Mouse (Mus musculus): ENCODE measurements around the gene Cdc20b. TPM values are rescaled to one million over a fixed set of nuclear protein-coding genes. Genes with fewer than 3 reads are reported as not detected.

The Cdc20b gene
- polyA plus RNA-seq, 1 experiment from 2014 or later = not detected

DNA sequence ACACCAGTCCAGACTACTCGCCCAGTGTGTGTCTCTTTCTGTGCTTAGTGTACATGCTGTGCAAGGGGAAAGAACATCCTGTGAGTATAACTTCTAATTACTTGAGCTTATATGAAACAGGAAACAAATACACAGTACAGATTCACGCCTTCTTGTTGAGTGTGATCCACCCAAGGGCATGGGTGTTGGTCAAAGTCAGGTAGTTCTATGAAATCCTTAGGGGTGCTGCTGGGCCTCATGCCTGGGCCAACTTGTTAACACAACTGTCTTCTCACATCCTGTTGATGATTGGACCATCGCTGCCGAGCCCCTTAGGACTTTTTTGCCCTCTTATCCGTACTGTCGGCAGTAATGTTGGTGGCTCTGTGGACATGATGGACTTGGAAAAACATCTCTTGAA is 26.8 kb downstream of the Cdc20b start:
- H3K4me1 ChIP-seq = no peaks in the 10 kb centered on the region
- H3K27me3 ChIP-seq = no peaks in the 10 kb centered on the region
- H3K27ac ChIP-seq = no peak overlapping the region
- 86% methylated on average over 6 of the region's 6 CpGs for WGBS
- ATAC-seq (ENCODE audit: insufficient number of reproducible peaks, low FRiP score, low TSS enrichment, low read depth) = no peak
- H3K9me3 ChIP-seq = no peaks in the 10 kb centered on the region
- no peak overlapping the region for H3K4me3 ChIP-seq
- H3K36me3 ChIP-seq = no peaks in the 10 kb centered on the region
- no peak overlapping the region for H3K9ac ChIP-seq
- no peak overlapping the region for H3K4me2 ChIP-seq

DNA sequence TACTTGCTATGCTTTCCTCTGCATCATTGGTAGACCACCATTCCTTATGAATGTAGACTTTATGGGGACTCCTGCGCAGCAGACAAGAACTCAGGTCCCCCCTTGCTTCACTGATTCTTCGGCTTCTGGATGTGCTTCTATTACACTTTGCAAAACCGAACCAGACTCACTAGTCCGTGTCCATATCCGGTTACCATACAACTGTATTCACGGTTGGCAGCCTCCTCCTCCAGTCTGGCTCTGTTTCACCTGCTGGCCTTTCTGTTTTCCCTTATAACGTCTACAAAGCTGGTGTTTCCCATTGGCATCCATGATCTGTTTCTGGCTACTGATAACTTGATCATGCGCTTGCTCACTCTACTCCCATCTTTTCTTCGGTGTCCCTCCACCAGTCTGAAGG is 29.6 kb downstream of the Cdc20b start:
- WGBS = 87% methylated on average over 9 of the region's 9 CpGs
- Histone ChIP-seq H3K4me3 (no peak overlapping the region), H3K9ac (no peak overlapping the region), H3K27ac (no peak overlapping the region), H3K4me2 (no peak overlapping the region), H3K36me3 (no peaks in the 10 kb centered on the region), H3K4me1 (no peaks in the 10 kb centered on the region), H3K9me3 (no peaks in the 10 kb centered on the region), H3K27me3 (no peaks in the 10 kb centered on the region)
- ATAC-seq (ENCODE audit: insufficient number of reproducible peaks, low FRiP score, low TSS enrichment, low read depth) = no peak

DNA sequence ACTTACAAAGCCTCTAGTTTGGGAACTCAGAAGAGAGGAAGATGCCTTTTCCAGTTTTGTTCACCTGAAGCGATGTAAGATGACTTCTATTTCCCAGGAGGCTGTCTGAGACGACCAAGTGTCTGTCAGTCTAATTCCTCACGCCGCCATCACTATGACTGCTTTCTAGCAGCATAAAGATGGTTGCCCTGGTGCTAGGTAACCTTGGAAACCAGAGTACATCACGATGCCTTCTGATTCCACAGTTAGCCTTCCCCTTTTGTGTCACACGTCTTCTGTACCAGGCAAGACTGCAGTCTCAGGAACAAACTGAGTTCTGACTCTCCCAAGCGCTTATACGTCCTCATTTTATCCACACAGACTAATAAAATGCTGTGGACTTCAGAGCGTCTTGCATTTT is 44.1 kb downstream of the Cdc20b start:
- Histone ChIP-seq H3K4me2 (no peak overlapping the region), H3K27ac (no peak overlapping the region), H3K4me3 (no peak overlapping the region), H3K9ac (no peak overlapping the region), H3K4me1 (no peaks in the 10 kb centered on the region), H3K9me3 (no peaks in the 10 kb centered on the region), H3K36me3 (no peaks in the 10 kb centered on the region), H3K27me3 (no peaks in the 10 kb centered on the region)
- WGBS = 82% methylated on average over 9 of the region's 9 CpGs
- ATAC-seq (ENCODE audit: insufficient number of reproducible peaks, low FRiP score, low TSS enrichment, low read depth) = no peak

DNA sequence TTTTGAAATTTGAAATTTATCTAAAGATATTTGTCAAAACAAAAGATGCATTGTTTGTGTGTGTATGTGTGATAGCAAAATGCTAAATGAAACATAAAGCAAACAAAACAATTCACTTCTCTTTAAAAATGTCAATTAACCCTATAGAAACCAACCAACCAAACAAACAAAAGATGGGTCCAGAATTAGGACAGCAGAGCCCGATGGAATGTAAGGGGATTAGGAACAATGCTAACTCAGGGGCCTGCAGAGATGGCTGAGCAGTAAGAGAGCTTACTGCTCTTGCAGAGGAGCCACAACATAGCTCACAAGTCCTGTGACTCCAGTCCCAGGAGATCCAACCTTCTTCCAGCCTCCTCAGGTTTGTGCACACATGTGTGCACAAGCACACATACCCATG is 47.2 kb downstream of the Cdc20b start:
- Histone ChIP-seq H3K9me3 (no peaks in the 10 kb centered on the region), H3K27me3 (no peaks in the 10 kb centered on the region), H3K4me1 (no peaks in the 10 kb centered on the region), H3K4me3 (no peak overlapping the region), H3K27ac (no peak overlapping the region), H3K36me3 (no peaks in the 10 kb centered on the region), H3K4me2 (no peak overlapping the region), H3K9ac (no peak overlapping the region)
- 77% methylated on average over 1 of the region's 1 CpGs for WGBS
- no peak for ATAC-seq (ENCODE audit: insufficient number of reproducible peaks, low FRiP score, low TSS enrichment, low read depth)

DNA sequence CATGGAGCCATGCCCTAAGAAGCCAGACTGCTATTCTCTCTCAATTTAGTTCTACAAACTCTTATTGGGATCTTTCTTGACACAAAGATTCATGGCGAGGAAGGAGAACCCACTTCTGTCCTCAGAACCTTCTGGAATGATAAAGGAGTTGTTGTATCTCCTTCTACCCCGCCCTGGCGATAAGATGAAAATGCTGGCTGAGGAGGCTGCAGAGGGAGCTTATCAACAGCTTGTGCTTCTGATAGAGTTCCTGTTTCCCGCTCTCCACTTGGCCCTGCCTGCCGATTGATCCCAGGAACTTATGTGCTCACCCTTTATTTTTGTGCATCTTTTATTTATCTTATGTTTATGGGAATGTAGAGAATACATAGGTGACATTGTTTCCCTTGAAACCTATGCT is 49.8 kb downstream of the Cdc20b start:
- no peak for ATAC-seq (ENCODE audit: insufficient number of reproducible peaks, low FRiP score, low TSS enrichment, low read depth)
- H3K27me3 ChIP-seq = no peaks in the 10 kb centered on the region
- H3K9me3 ChIP-seq = no peaks in the 10 kb centered on the region
- no peak overlapping the region for H3K4me3 ChIP-seq
- no peak overlapping the region for H3K9ac ChIP-seq
- no peaks in the 10 kb centered on the region for H3K4me1 ChIP-seq
- no peak overlapping the region for H3K27ac ChIP-seq
- H3K36me3 ChIP-seq = no peaks in the 10 kb centered on the region
- no peak overlapping the region for H3K4me2 ChIP-seq
- WGBS = 75% methylated on average over 5 of the region's 5 CpGs

DNA sequence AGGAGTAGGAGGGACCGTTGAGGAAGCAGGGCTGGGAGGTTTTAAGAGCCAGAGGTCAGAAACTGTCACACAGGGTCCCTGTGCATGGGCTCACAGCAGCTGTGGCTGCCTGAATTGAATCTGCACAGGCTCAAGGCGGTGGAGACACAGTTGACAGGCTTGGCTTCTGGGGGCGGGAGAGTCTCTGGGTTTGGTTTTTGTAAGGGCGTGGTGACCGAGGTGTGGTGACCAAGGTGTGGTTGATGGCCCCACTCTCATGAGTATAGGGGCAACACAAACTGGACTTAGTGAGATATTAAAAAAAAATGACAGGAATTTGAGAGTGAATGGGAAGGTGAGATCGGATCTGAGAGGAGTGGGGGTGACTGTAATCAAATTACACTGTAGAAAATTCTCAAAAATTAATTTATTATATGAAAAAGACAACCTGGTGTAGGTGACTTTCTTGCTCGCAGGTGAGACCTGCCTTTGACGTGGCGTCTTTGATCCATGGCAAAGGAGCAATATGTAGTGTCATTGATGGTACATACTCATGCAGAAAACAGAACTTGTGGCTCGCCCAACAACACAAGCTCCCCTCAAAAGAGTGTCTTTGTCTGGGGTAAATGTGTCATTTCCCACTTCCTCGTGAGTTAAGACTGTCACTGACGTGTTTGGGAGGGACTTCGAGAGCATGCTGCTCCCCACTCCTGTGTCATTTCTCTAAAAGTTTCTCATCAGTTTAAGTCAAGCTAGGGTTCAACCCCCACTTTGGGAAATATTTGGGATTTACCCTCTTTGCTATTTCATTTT is 52.5 kb downstream of the Cdc20b start:
- Histone ChIP-seq H3K9ac (no peak overlapping the region), H3K27me3 (no peaks in the 10 kb centered on the region), H3K4me3 (no peak overlapping the region), H3K4me2 (no peak overlapping the region), H3K27ac (no peak overlapping the region), H3K9me3 (no peaks in the 10 kb centered on the region), H3K36me3 (no peaks in the 10 kb centered on the region), H3K4me1 (no peaks in the 10 kb centered on the region)
- ATAC-seq (ENCODE audit: insufficient number of reproducible peaks, low FRiP score, low TSS enrichment, low read depth) = no peak
- 75% methylated on average over 13 of the region's 13 CpGs for WGBS

DNA sequence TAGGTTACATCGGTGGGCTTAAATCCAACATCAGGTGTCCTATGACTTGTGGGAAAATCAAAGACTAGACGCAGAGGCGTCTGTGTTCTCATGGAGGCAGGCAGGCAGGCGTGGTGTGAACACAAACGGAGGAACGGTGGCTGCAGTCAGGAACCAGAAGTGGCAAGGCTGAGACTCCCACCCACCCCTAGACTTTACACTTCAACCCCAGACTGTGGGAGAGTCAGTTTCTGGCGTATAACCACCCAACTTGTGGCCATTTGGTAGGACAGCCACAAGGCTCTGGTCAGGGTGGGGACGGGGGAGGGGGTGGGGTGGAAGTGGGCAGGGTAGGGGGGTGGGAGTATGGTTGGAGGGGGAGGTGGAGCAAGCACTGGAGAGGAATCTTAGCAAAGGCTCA is 55.6 kb downstream of the Cdc20b start:
- WGBS = 54% methylated on average over 8 of the region's 8 CpGs
- Histone ChIP-seq H3K27me3 (no peaks in the 10 kb centered on the region), H3K4me3 (no peak overlapping the region), H3K9me3 (no peaks in the 10 kb centered on the region), H3K27ac (no peak overlapping the region), H3K9ac (no peak overlapping the region), H3K4me2 (no peak overlapping the region), H3K4me1 (no peaks in the 10 kb centered on the region), H3K36me3 (no peaks in the 10 kb centered on the region)
- ATAC-seq (ENCODE audit: insufficient number of reproducible peaks, low FRiP score, low TSS enrichment, low read depth) = no peak

DNA sequence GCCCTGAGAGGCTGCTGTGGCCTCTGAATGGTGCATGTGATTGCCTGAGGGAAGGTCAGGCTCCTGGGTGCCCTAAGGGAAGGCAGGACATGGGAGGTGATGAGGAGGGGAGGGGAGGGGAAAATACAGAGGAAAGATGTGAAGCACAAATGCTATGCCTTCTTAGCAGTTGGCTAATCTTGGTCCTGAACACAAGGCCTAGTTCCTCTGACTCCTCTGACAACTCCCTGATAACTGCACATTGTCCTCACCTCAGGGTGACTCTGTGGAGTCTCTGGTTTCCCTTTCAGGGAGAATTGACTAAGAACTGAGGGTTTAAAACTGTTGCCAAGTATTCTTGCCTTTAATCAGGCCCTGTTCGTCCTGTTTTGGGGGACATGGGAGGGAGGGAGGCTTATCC is 59.7 kb downstream of the Cdc20b start:
- 40% methylated on average over 1 of the region's 1 CpGs for WGBS

DNA sequence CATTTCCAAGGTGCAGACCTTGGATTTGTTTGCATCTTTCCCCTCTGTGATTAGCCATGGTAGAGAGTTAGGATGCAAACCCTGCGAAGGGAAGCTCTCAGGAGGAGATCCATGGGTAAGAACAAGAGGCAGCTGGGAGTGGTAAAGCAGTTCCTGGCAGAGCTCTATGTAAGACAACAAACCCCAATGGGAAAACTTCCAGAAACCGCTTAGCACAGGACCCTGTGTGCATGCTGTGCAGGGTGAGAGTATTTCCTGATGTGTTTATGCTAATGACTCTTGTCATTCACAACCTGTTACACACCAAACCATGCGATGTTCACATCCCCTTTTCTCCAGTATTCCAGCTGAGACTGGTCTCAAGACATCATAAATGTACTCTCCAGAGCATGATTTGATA is 62.1 kb downstream of the Cdc20b start:
- WGBS = 65% methylated on average over 3 of the region's 3 CpGs
- no peak overlapping the region for H3K4me3 ChIP-seq
- no peak overlapping the region for H3K27ac ChIP-seq
- H3K9me3 ChIP-seq = no peaks in the 10 kb centered on the region
- no peaks in the 10 kb centered on the region for H3K36me3 ChIP-seq
- no peak for ATAC-seq (ENCODE audit: insufficient number of reproducible peaks, low FRiP score, low TSS enrichment, low read depth)
- H3K27me3 ChIP-seq = no peaks in the 10 kb centered on the region
- H3K9ac ChIP-seq = no peak overlapping the region
- no peak overlapping the region for H3K4me2 ChIP-seq
- H3K4me1 ChIP-seq = no peaks in the 10 kb centered on the region

More for the DNA sequence above, 59.7 kb downstream of the Cdc20b start:
- H3K4me1 ChIP-seq = no peaks in the 10 kb centered on the region
- no peak overlapping the region for H3K27ac ChIP-seq
- H3K4me2 ChIP-seq = no peak overlapping the region
- no peak overlapping the region for H3K4me3 ChIP-seq
- no peaks in the 10 kb centered on the region for H3K36me3 ChIP-seq
- H3K9ac ChIP-seq = no peak overlapping the region
- no peaks in the 10 kb centered on the region for H3K27me3 ChIP-seq
- no peaks in the 10 kb centered on the region for H3K9me3 ChIP-seq
- ATAC-seq (ENCODE audit: insufficient number of reproducible peaks, low FRiP score, low TSS enrichment, low read depth) = no peak

DNA sequence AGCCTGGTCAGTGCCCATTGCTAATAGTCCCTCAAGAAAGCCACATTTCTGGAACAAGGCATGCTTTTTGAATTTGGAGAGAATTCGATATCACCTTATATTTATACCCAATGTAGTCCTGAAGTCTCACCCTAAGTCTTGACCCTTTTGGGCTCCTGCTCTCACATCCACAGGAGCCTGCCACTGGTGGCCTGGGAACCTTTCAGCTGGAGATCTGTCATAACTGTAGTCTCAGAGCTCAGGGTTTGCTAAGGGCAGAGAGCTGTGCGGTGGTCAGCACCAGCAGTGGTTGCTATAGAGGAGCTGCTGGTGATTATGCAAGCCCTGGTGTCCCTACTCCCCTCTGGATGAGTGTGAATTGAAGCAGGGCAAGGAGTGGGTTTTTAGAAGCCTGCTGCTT is 63.5 kb downstream of the Cdc20b start:
- Histone ChIP-seq H3K4me1 (no peaks in the 10 kb centered on the region), H3K27me3 (no peaks in the 10 kb centered on the region), H3K4me3 (no peak overlapping the region), H3K27ac (no peak overlapping the region), H3K9me3 (no peaks in the 10 kb centered on the region), H3K9ac (no peak overlapping the region), H3K36me3 (no peaks in the 10 kb centered on the region), H3K4me2 (no peak overlapping the region)
- WGBS = 96% methylated on average over 2 of the region's 2 CpGs
- no peak for ATAC-seq (ENCODE audit: insufficient number of reproducible peaks, low FRiP score, low TSS enrichment, low read depth)

DNA sequence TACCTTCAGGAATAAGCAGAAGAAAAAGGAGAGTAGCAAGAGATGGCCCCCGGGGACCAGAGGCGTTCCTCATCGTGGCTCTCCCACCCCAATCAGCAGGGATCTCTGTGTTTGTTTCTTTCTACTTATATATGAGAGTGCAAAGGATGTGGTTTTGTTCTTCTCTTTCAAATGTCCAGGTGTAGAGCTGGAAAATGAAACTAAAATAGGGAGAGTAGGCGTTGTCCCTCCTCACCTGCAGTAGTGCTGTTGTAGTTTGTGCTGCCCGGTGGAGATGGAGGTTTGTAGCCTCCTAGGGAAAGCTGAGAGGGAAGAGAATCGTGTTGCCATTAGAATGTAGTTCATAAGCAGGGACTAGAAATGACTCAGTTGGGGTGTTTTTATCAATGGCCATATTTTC is 66.0 kb downstream of the Cdc20b start, which contains the start of gene Gzma:
TSS of gene Gzma (minus strand) at position 103 of the 400 bp plus-strand sequence.
- no peak within 1 kb of the TSS for H3K4me2 ChIP-seq
- no peaks in the 10 kb centered on the region for H3K4me1 ChIP-seq
- WGBS = 83% methylated on average over 6 of the region's 6 CpGs
- H3K4me3 ChIP-seq = no peak within 1 kb of the TSS
- no peak within 1 kb of the TSS for H3K27ac ChIP-seq
- no peaks in the 10 kb centered on the region for H3K9me3 ChIP-seq
- no peaks in the 10 kb centered on the region for H3K36me3 ChIP-seq
- no peak within 1 kb of the TSS for H3K9ac ChIP-seq
- H3K27me3 ChIP-seq = no peaks in the 10 kb centered on the region
- no peak for ATAC-seq (ENCODE audit: insufficient number of reproducible peaks, low FRiP score, low TSS enrichment, low read depth)

DNA sequence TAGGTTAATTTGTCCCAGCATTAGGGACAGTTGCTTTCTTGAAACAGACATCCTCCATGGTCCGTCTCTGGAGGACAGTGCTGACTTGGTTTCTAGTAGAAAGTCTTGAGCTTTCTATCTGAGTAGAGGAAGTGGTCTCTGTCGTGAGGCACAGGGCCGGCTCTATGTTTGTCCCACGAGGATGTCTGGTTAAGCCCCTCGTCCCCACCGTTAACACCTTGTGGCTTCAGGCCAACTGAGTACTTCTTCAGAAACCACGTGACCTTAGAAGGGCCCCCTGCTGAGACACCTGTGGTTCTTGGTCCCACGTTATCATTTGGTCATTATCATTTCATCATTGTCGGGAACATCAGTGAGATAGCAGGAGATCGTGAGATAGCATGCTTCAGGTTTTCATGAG is 66.9 kb downstream of the Cdc20b start:
- Histone ChIP-seq H3K4me1 (no peaks in the 10 kb centered on the region), H3K4me3 (no peak overlapping the region), H3K27me3 (no peaks in the 10 kb centered on the region), H3K9ac (no peak overlapping the region), H3K27ac (no peak overlapping the region), H3K4me2 (no peak overlapping the region), H3K9me3 (no peaks in the 10 kb centered on the region), H3K36me3 (no peaks in the 10 kb centered on the region)
- ATAC-seq (ENCODE audit: insufficient number of reproducible peaks, low FRiP score, low TSS enrichment, low read depth) = no peak
- 56% methylated on average over 10 of the region's 10 CpGs for WGBS

DNA sequence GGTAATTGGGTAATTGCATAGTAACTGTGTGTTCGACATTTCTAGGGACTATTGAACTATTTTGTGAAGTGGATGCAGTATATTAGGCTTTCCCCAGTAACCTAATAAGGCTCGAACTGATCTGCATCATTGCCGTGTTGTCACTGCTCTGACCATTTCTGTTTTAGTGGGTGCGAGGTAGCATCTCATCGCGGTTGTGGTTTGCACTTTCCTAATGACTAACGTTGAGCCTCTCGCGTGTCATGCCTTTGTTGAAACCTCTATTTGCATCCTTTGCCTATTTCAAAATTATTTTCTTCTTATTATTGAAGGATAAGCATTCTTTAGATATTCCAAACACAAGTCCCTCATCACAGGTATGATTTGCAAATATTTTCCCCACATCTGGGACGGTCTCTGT is 69.8 kb downstream of the Cdc20b start:
- Histone ChIP-seq H3K4me3 (no peak overlapping the region), H3K9ac (no peak overlapping the region), H3K27me3 (no peaks in the 10 kb centered on the region), H3K4me1 (no peaks in the 10 kb centered on the region), H3K9me3 (no peaks in the 10 kb centered on the region), H3K36me3 (no peaks in the 10 kb centered on the region), H3K4me2 (no peak overlapping the region), H3K27ac (no peak overlapping the region)
- WGBS = 84% methylated on average over 10 of the region's 10 CpGs
- no peak for ATAC-seq (ENCODE audit: insufficient number of reproducible peaks, low FRiP score, low TSS enrichment, low read depth)

All from limb, embryonic 15.5 days (tissue).